Mouse (Mus musculus) c-Kit-positive CD71-negative TER-119-negative erythroid progenitor cells, embryonic 14.5 days (primary cell): ENCODE measurements around the gene Slc2a9.
A peak's percentile ranks its signal among the peaks of the same experiment; 100 is the strongest.
"Not testable (repeated sequence)": the region's sequence is repeated elsewhere in the genome, so short reads cannot be mapped to it uniquely, and the experiment has no call there.

Experiments
- DNase-seq: peaks from one replicate; pipeline ENCODE4 v3.0.0-alpha.2; 2013; ENCODE audit warnings: low read depth

Gene Slc2a9

DNA sequence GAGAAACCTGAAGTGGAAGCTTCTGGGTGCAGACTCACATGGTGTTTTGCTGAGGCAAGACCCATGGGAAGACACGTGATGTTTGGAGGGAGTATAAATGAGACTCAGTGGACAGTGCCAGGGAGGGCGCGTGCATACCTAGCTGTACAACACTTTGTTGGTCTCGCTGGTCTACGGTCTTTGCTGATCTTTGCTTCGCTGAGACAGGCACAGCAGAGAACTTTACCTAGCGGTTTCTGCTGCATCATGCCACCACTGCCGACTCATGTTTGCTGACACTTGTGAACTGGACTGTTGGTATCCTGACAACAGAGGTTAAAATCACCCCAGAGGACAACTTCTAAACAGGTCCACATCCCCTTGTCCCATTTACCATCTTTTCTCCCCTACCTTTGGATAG is 2.9 kb downstream of the Slc2a9 start:
- no peak for DNase-seq

DNA sequence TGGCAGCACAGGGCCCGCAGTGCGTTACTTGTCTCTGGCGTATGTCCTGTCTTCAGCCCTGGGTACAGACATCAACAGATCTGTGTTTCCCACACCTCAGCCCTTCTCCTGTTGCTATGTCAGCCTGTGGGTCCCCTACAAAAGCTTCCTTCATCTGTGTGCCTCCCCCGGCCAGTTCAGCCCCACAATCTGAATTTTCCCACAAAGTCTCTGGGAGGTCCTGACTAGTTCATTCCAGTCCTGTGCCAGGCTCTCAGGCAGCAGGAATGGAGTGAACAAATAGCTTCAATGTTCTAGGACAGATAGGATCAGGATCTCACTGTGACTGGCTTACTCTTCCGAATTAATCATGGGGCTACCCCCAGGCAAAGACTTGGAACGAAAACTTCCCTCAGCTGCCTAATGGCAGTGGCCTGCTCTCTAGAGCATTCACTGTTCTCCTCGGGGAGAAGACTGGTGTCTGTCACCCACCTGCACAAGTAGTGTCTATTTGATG is 3.6 kb downstream of the Slc2a9 start:
- DNase-seq = no peak

DNA sequence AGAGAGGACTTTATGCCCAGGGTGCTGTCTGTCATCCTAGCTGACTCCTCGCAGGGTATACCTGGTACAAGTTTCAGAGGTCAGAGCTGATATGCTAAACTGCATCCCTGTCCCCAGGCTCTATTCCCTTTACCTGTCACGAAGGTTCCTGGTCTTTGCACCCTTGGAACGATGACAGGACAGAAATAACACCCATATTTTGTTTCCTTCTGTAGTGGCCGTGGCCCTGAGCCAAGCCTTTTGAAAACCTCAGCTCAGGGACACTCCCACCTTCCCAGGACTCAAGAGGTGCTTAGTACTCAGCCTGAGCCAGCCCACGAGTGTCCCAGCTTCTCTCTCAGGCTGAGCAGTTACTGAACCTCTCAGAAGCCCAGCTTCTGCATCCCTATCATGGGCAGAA is 4.5 kb downstream of the Slc2a9 start:
- DNase-seq = no peak

DNA sequence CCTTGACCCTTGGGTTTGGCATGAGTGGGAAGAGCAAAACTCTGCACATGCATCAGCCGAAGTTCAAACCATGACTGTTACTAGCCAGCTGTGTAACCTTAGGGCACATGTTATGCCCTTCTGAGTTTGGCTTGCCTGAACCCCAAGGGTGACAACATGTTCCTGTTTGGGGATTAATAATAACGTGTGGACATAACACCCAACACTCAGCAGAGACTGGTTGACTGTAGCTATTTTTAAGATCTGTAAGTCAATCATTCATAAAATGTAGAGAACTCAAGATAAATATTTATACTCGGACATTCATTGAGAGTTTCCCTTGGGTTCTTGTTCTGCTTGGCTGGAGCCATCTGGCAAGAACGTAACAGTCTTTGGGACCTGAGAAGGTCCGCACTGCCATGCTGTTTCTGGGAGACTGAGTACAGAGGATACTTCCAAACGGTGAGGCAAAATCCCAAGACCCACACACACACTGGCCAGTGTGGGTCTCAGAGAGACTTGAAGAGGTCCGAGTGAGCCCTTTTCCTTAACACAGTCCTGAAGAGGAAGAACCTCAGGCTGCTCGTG is 6.4 kb downstream of the Slc2a9 start:
- DNase-seq = no peak

DNA sequence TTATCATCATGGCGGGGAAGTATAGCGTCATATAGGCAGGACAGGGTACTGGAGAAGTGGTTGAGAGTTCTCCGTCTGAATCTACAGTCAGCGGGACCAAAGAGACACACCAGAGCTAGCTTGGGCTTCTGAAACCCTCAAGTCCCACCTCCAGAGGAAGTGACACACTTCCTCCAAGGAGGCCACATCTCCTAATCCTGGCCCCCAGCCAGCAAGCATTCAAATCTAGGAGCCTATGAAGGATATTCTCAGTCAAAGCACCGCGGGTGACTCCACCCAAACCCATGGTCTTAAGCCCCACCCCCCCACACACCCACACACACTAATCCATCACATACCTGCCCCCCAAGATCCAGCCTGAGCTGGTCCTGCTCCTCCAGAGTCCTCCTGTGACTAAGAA is 9.1 kb downstream of the Slc2a9 start:
- DNase-seq = no peak

DNA sequence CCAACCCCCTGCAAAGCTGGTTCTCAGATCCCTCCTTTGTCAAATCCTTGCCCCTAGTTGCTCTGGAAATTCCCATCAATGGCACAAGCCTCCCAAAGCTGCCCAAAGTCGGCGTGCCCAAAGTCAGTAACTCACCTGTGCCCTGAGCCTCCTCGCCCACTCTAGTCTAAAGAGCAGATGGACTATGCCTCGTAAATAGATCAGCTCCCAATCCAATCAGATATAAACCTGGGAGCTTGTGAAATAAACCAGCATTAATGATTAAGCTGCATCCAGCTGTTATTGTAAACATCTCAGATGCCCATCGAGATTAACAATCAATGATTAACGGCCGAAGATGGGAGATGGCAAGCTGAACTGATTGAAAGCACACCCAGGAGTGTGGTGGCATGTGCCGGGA is 11.2 kb downstream of the Slc2a9 start:
- DNase-seq = no peak

DNA sequence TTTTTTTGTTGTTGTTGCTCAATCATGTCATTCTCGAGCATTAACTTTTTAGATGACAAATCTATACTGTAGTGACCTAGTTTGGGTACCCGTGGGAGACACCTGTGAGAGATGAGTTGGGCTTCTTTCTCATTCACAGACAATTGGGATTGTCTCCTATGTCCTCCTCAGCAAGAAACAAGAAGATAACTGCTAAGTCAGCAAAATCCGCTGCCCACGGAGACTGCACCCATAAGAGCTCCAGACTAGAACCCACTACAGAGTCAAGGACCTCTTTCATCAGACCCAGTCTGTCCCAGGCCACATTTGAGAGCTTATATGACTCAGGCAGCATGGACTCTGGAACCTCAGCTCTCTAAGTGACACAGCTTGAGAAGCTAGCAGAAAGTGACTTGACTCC is 13.2 kb downstream of the Slc2a9 start:
- no peak for DNase-seq

DNA sequence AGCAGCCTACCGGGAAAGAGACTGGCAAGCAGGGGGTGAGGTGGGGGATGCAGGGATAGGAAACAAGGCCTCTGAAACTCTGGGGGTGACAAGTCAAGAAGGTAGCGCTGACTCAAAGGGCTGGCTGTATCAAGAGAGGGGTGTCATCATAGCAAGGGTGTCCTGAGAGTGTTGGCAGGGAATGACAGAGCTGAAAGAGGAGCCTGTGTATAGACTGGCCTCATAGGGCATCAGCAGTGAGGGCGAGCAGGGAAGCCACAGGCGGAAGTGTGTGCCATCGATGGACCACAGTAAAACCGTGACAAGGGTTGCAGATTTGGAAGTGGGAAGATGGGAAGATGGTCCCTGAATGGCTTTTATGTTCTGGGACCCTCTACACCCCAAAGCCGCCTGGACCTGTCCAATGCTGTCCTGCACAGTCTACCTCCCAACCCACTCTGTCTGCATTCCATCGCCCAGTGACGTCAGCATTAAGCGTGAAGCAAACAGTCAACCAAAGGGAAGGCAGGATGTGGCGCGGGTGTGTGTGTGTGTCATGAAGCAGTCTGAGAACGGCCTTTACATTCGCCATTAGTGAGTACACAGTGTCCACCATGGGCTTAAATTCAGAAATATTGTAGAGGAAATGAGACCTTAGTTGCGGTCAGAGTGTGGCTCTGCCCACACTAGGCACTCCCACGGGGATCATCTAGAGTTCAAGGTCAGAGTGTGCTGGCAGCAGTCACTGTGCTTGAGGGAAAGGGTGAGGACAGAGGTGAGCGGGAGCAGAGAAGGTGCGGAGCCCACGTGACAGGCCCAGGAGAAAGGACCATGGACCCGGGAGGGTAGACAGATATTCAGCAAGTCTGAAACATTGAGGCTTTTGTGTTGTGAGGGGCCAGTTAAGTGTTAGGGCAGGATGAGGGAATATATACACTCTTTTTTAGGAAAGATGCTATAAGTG is 14.0 kb downstream of the Slc2a9 start:
- DNase-seq = no peak

DNA sequence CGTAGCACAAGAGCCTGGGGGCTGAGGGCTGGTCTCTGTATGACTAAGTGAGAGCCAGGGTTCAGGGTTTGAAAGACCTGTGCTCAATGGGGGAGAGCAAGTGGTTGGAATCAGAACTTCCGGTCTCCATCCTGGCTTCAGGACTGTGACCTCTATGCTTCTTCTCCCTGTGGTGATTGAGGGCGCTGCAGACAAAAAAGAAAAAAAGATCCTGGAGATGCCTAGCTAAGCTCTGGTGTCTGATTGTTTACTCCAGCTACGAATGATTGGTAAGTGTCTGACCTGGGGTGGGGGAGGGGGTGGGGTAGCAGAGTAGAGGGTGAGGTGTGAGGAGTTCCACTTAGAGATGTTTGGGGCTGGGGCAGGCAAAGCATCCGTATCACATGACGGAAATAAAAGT is 14.9 kb downstream of the Slc2a9 start:
- no peak for DNase-seq

DNA sequence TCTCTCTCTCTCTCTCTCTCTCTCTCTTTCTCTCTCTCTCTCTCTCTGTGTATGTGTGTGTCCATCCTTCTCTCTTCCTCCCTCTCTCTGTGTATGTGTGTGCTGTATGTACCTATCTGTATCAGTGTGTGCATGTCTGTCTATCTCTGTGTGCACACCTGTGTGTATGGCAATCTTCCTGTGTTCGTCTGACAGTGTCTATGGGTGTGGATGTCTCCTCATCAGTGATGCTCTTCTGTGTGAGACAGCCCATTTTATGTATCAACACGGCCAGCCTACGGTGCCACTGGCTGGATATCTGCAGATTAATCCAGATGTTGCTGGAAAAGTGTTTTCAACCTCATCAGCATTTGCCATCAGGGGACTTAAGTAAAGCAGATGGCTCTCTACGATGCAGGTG is 15.7 kb downstream of the Slc2a9 start:
- DNase-seq = no peak

DNA sequence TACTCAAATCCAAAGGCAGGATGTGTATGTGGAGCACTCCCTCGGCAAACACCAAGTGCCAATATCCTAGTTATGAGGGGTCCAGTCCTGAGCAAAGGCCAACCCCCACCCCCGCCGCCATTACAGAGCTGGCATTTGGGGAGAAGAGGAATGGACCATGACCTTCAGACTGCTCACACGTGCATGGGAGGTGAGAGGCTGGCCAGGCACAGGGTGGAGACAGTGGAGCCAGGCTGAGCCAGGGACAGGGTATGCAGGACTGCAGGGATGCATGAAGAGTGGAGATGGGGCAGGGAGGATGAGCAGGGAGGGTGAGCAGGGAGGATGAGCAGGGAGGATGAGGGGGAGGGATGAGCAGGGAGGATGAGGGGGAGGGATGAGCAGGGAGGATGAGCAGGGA is 17.0 kb downstream of the Slc2a9 start:
- DNase-seq = no peak

DNA sequence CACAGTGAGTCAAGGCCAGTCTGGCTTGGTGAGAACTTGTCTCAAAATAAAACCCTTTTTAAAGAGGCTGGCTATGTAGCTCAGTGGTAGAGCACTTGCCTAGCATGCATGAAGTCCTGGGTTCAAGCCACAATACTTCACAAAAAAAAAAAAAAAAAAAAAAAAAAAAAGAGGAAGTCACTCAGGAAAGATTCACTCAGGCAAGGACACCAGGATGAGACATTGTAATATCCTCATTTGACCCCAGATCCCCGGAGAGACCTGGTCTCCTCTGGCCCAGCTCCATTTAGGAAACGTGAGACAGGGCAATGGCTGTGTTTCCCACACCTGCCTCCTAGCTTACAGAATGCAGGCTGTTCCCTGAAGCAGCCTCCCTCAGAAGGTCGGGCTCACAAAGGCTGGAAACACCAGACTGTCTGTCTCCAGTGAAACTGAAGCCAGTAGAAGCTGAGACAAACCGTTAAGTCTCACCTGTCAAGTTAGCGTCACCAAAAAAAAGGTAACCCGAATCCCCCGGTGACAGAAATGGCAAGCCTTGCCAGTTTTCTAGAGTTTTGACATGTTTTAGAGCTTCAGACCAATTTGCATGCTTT is 19.3 kb downstream of the Slc2a9 start:
- no peak for DNase-seq

DNA sequence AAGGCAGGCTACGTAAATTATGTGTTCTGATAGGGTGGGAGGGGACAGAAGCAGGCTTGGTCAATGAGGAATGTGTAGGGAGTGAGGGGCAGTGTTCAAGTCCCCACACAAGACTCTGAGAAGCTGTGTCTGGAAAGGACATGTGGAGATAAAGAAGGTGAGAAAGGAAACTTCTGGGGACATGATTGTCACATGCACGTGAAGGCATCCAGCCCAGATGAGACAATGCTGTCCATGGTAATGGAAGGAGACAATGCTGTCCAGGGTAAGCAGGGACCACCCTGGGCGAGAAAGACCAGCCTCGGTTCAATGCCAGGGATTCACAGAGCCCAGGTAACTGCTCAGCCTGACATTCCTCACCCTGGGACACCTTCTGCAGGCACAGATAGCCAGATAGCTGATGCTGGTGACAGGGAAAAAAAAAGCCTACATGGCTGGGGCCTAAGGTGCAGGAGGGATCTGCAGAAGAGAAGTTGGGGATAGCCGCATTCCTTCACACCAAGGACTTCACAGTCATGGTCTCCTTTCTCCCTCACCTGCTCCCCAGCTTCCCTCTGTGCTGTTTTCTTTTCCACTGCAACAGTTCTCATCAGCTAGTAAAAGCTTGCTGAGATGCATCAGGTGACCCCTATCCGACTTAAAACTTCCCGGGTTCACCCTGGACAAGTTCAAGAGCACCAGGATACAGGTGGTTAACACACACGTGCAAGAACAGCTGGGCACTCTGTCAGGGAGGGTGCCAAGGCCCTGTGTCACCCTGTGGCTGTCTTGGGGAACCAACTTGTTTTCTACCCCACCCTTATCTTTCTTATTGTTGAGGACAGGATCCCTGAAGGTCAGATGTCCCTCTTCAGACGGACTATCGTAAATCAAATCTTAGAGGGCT is 21.9 kb downstream of the Slc2a9 start:
- DNase-seq = no peak

DNA sequence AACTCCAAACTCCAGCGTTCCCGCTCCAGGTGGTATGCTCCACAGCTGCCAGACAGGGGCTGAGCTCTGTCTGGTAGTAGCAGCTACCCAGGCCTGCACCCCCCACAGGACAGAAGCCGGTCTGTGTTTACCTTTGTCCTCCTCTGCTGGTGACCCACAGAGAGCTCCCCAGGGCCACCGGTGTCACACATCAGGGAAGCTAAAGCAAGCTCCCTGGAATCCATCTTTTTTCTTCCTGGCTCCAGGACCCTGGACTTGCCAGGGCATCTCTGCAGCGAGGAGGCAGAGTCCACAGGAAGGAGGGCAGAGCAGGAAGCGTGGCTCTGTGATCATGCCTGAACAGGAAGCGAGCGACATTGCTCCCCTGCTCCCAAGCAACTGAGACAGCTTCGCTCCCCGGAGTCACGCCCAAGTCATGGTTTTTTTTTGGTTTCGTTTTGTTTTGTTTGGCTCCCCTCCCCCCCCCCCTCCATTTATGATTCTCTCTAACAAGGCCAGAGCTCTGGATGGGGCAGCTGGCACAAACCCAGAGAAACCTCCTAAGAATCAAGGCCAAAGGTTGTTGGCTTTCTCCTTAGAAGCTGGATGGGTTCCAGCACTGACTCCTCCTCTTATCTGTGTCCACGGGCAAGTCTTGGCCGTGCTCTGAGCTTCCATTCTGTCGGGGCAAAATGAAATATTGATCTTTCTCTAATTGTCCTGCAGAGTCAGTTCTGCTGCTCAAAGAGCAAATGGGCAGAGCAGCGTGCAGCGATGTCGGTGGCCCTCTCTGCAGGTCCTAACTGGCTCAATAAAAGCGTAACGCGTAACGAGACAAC is 22.8 kb downstream of the Slc2a9 start:
- DNase-seq = peak; percentile 22

DNA sequence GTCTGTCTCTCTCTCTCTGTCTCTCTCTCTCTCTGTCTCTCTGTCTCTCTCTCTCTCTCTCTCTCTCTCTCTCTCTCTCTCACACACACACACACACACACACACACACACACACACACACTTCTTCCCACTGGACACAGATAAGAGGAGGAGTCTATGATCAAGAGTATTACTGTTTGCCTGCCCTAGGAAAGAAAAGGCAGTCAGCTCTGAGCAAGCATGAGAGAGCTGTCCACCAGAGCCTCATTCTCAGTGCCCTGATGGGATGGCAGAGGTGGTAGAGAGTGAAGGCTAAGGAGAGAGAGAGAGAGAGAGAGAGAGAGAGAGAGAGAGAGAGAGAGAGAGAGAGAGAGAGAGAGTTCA is 23.4 kb downstream of the Slc2a9 start:
- DNase-seq = not testable (repeated sequence)

DNA sequence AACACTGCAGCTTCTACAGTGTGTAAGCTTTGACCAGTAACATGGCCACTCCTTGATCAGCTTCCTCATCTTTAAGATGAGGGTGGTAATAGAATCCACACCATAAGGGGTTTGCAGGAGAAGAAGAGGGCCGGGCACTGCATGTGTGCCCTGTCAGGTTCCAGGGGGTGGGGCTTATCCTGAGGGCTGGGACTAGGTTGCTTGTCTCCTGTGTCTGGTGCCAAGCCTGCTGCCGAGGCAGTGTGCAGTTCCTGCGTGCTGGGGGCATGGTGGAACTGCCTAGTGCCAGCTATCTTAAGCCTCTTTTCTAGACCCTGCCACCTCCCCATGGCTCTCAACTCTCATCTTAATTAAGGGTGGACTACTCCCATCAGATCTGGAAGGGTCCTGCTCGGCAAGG is 23.9 kb downstream of the Slc2a9 start:
- no peak for DNase-seq

DNA sequence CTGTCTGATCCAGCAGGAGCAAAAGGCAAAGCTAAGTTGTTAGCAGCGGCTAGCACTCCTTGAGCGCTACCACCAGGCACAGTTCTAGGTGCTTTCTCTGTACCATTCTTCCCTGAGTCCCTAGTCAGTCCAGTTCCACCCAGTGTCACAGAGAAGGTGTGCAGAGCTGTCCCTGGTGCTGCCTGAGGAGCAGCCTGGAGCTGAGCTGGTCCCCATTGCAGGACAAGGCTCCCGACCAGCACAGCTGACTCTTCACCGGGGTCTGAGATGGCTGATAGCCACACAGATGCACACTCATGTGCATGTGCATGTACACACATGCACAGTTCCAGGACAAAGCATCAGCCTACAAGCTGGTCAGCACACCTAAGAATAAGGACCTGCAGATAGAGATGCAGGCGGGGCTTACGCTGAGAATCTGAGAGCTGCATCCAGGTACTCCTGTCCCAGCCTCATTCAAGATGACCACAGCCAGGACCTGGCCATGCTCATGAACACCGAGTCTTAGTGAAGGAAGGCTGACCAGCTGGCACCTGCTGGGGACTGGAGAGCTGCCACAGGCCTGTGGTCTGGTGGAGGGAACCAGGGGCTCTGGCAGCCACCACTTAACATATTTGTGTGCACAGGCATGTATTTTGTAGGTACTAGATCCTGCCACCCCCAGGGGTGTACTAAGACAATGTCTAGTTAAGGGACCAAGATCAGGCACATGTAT is 25.1 kb downstream of the Slc2a9 start:
- no peak for DNase-seq

DNA sequence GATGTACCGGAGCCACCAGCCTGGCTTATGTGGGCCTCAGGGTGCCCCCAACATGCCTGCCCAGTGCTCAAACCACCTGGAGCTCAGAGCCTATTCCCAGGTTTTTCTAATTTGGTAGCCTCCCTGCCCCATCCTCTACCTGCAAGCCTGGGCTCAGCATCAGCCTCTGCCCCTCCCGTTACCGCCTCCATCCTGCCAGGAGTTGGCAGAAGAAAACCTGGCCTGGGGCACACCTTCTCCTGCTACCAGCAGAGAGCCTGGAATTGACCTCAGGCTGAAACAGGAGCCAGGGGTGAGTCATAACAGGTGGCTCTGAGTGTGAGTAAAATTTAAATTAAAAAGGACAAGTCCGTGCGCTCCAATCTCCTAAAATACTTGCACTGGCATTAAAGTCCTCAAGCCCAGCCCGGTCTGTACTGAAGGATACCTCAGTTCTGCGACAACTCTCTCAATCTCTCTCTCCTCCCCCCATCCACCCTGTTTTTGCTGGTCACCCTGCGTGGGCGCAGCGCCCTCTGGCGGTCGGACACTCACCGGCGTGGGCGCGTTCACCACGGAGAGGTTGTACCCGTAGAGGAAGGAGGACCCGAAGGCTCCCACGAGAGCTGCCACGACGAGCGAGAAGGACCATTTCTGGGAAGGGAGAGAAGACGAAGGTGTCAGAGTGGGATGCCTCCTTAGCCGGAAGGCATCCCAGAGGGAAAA is 25.9 kb downstream of the Slc2a9 start:
- DNase-seq = no peak

DNA sequence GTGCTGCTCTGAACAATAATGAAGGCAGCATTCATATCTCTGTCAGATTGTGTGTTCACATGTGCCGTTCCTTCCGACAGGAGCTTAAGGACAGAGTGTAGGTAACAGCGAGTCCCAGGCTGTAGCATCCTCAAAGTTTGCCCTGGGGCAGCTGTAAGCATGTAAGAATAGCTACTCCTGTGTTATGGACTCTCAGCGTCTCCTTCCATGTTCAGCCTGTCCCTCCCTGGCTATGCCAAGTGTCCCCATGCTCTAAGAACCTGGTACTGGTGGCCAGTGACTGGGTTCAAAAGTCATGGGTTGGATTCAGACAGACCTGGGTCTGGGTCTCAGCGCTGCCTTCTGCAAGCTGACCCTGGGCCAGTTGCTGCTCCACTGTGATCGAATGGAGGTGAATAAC is 32.1 kb downstream of the Slc2a9 start:
- no peak for DNase-seq
